Mouse (Mus musculus): Measurements from ENCODE around the gene Cep85l. TPM values are rescaled to one million over a fixed set of nuclear protein-coding genes. Genes with fewer than 3 reads are reported as not detected.

Gene Cep85l
- total RNA-seq, 2 experiments from 2014 or later = 34.9 to 37.0 TPM

- peak; percentile 83 for ATAC-seq (replicated peaks; ENCODE audit: poor library complexity)
Measured at GRCm38 (mm10) chr10:53397846-53398539, 18.2 kb upstream of the Cep85l start.

GRCm38 (mm10) chr10:53394923-53395629 is 15.3 kb upstream of the Cep85l start:
- ATAC-seq (replicated peaks; ENCODE audit: poor library complexity) = no peak

- no peak for ATAC-seq (replicated peaks; ENCODE audit: poor library complexity)
Measured at GRCm38 (mm10) chr10:53388227-53388920, 8.6 kb upstream of the Cep85l start.

GRCm38 (mm10) chr10:53385438-53385837 is 5.7 kb upstream of the Cep85l start:
- peak; percentile 65 for ATAC-seq (replicated peaks; ENCODE audit: poor library complexity)

GRCm38 (mm10) chr10:53384896-53385295 is 5.1 kb upstream of the Cep85l start:
- ATAC-seq (replicated peaks; ENCODE audit: poor library complexity) = no peak

- peak; percentile 23; the same call in 1 of the 2 replicates for ATAC-seq (replicated peaks; ENCODE audit: poor library complexity)
Measured at GRCm38 (mm10) chr10:53382696-53383365, 3.1 kb upstream of the Cep85l start.

GRCm38 (mm10) chr10:53378981-53379708 is 602 bp downstream of the Cep85l start:
- ATAC-seq (replicated peaks; ENCODE audit: poor library complexity) = peak; percentile 47

GRCm38 (mm10) chr10:53378296-53378695 is 1.5 kb downstream of the Cep85l start:
- no peak for ATAC-seq (replicated peaks; ENCODE audit: poor library complexity)

GRCm38 (mm10) chr10:53377096-53377495 is 2.7 kb downstream of the Cep85l start:
- no peak for ATAC-seq (replicated peaks; ENCODE audit: poor library complexity)

GRCm38 (mm10) chr10:53373885-53374578 is 5.7 kb downstream of the Cep85l start:
- peak; percentile 77 for ATAC-seq (replicated peaks; ENCODE audit: poor library complexity)

- no peak for ATAC-seq (replicated peaks; ENCODE audit: poor library complexity)
Measured at GRCm38 (mm10) chr10:53367265-53367664, 12.5 kb downstream of the Cep85l start.

GRCm38 (mm10) chr10:53364311-53364710 is 15.4 kb downstream of the Cep85l start:
- no peak for ATAC-seq (replicated peaks; ENCODE audit: poor library complexity)

GRCm38 (mm10) chr10:53359016-53359415 is 20.7 kb downstream of the Cep85l start:
- ATAC-seq (replicated peaks; ENCODE audit: poor library complexity) = no peak

GRCm38 (mm10) chr10:53353665-53354064 is 26.1 kb downstream of the Cep85l start:
- no peak for ATAC-seq (replicated peaks; ENCODE audit: poor library complexity)

GRCm38 (mm10) chr10:53349254-53349653 is 30.5 kb downstream of the Cep85l start:
- 0 out of 2 replicates have a peak, but pooled peaks have one; percentile 5 for ATAC-seq (replicated peaks; ENCODE audit: poor library complexity)

GRCm38 (mm10) chr10:53347787-53348755 is 31.7 kb downstream of the Cep85l start:
- peak; percentile 94 for ATAC-seq (replicated peaks; ENCODE audit: poor library complexity)

- ATAC-seq (replicated peaks; ENCODE audit: poor library complexity) = no peak
Measured at GRCm38 (mm10) chr10:53346916-53347315, 32.8 kb downstream of the Cep85l start.

- ATAC-seq (replicated peaks; ENCODE audit: poor library complexity) = peak; percentile 58
Measured at GRCm38 (mm10) chr10:53346506-53346905, 33.2 kb downstream of the Cep85l start.

GRCm38 (mm10) chr10:53345508-53345907 is 34.2 kb downstream of the Cep85l start:
- no peak for ATAC-seq (replicated peaks; ENCODE audit: poor library complexity)

Measured in megakaryocyte progenitor cell, adult 5-6 weeks (primary cell).